Mouse (Mus musculus): ENCODE results near the gene Cd83. TPM values are rescaled to one million over a fixed set of nuclear protein-coding genes. Genes with fewer than 3 reads are reported as not detected.

The Cd83 gene
- polyA plus RNA-seq, 2 experiments, result 12.1 to 22.6 TPM

- no peak overlapping the region for H3K4me2 ChIP-seq (replicated peaks; ENCODE audit: low read depth, low read length, severe bottlenecking)
- H3K9ac ChIP-seq (ENCODE audit: low read depth, low read length, severe bottlenecking), result no peak overlapping the region
- no peak overlapping the region for H3K4me3 ChIP-seq (replicated peaks; ENCODE audit: low read length)
- no peaks in the 10 kb centered on the region for H3K9me3 ChIP-seq (ENCODE audit: control insufficient read depth, low read length)
- TF ChIP-seq POLR2A (IDR thresholded peaks at IDR 0.05; ENCODE audit: borderline replicate concordance, extremely low read depth, insufficient read depth, insufficient read length), result no peak
- no peaks in the 10 kb centered on the region for H3K27me3 ChIP-seq (ENCODE audit: control insufficient read depth, insufficient read depth, low read length)
- DNase-seq (ENCODE audit: low spot score) (no peak), ATAC-seq (ENCODE audit: low FRiP score, low read depth) (no peak)
- 58% methylated on average over 3 of the region's 3 CpGs for WGBS
- H3K36me3 ChIP-seq (ENCODE audit: control insufficient read depth, insufficient read depth, low read length), result peaks cover 6% of the 10 kb centered on the region
- peaks cover 4% of the 10 kb centered on the region for H3K4me1 ChIP-seq (ENCODE audit: control insufficient read depth, insufficient read depth, low read length)
- no peak overlapping the region for H3K27ac ChIP-seq (replicated peaks; ENCODE audit: low read depth, low read length)
These were observed 17.4 kb downstream of the Cd83 start for GRCm38 (mm10) chr13:43801961-43802360.

- H3K4me1 ChIP-seq (ENCODE audit: control insufficient read depth, insufficient read depth, low read length), result peaks cover 10% of the 10 kb centered on the region
- H3K9ac ChIP-seq (ENCODE audit: low read depth, low read length, severe bottlenecking), result no peak overlapping the region
- ATAC-seq (ENCODE audit: low FRiP score, low read depth) (no peak), DNase-seq (ENCODE audit: low spot score) (no peak)
- peaks cover 6% of the 10 kb centered on the region for H3K36me3 ChIP-seq (ENCODE audit: control insufficient read depth, insufficient read depth, low read length)
- no peak overlapping the region for H3K4me2 ChIP-seq (replicated peaks; ENCODE audit: low read depth, low read length, severe bottlenecking)
- H3K4me3 ChIP-seq (replicated peaks; ENCODE audit: low read length), result no peak overlapping the region
- no peak overlapping the region for H3K27ac ChIP-seq (replicated peaks; ENCODE audit: low read depth, low read length)
- TF ChIP-seq POLR2A (IDR thresholded peaks at IDR 0.05; ENCODE audit: borderline replicate concordance, extremely low read depth, insufficient read depth, insufficient read length), result no peak
- H3K27me3 ChIP-seq (ENCODE audit: control insufficient read depth, insufficient read depth, low read length), result no peaks in the 10 kb centered on the region
- 86% methylated on average over 8 of the region's 8 CpGs for WGBS
- H3K9me3 ChIP-seq (ENCODE audit: control insufficient read depth, low read length), result no peaks in the 10 kb centered on the region
These were observed 18.0 kb downstream of the Cd83 start for GRCm38 (mm10) chr13:43802361-43803137.

- Histone ChIP-seq H3K4me3 (replicated peaks; ENCODE audit: low read length) (no peak overlapping the region), H3K36me3 (ENCODE audit: control insufficient read depth, insufficient read depth, low read length) (peaks cover 4% of the 10 kb centered on the region), H3K27me3 (ENCODE audit: control insufficient read depth, insufficient read depth, low read length) (no peaks in the 10 kb centered on the region), H3K4me2 (replicated peaks; ENCODE audit: low read depth, low read length, severe bottlenecking) (no peak overlapping the region), H3K9me3 (ENCODE audit: control insufficient read depth, low read length) (no peaks in the 10 kb centered on the region), H3K4me1 (ENCODE audit: control insufficient read depth, insufficient read depth, low read length) (peaks cover 12% of the 10 kb centered on the region), H3K9ac (ENCODE audit: low read depth, low read length, severe bottlenecking) (no peak overlapping the region), H3K27ac (replicated peaks; ENCODE audit: low read depth, low read length) (no peak overlapping the region)
- no peak for TF ChIP-seq POLR2A (IDR thresholded peaks at IDR 0.05; ENCODE audit: borderline replicate concordance, extremely low read depth, insufficient read depth, insufficient read length)
- ATAC-seq (ENCODE audit: low FRiP score, low read depth), result no peak
- no peak for DNase-seq (ENCODE audit: low spot score)
- WGBS, result 91% methylated on average over 3 of the region's 3 CpGs
These were observed 20.1 kb downstream of the Cd83 start for GRCm38 (mm10) chr13:43804648-43805047.

- peaks cover 12% of the 10 kb centered on the region for H3K4me1 ChIP-seq (ENCODE audit: control insufficient read depth, insufficient read depth, low read length)
- no peak overlapping the region for H3K9ac ChIP-seq (ENCODE audit: low read depth, low read length, severe bottlenecking)
- no peak overlapping the region for H3K4me3 ChIP-seq (replicated peaks; ENCODE audit: low read length)
- 78% methylated on average over 5 of the region's 5 CpGs for WGBS
- DNase-seq (ENCODE audit: low spot score) (no peak), ATAC-seq (ENCODE audit: low FRiP score, low read depth) (no peak)
- H3K36me3 ChIP-seq (ENCODE audit: control insufficient read depth, insufficient read depth, low read length), result no peaks in the 10 kb centered on the region; the same call in 1 of the 2 replicates
- no peaks in the 10 kb centered on the region for H3K27me3 ChIP-seq (ENCODE audit: control insufficient read depth, insufficient read depth, low read length)
- H3K27ac ChIP-seq (replicated peaks; ENCODE audit: low read depth, low read length), result no peak overlapping the region
- no peak for TF ChIP-seq POLR2A (IDR thresholded peaks at IDR 0.05; ENCODE audit: borderline replicate concordance, extremely low read depth, insufficient read depth, insufficient read length)
- H3K4me2 ChIP-seq (replicated peaks; ENCODE audit: low read depth, low read length, severe bottlenecking), result no peak overlapping the region
- no peaks in the 10 kb centered on the region for H3K9me3 ChIP-seq (ENCODE audit: control insufficient read depth, low read length)
These were observed 20.7 kb downstream of the Cd83 start for GRCm38 (mm10) chr13:43805159-43805758.

- peak overlapping the region; percentile 40; the same call in 1 of the 2 replicates for H3K27ac ChIP-seq (replicated peaks; ENCODE audit: low read depth, low read length)
- no peaks in the 10 kb centered on the region for H3K9me3 ChIP-seq (ENCODE audit: control insufficient read depth, low read length)
- DNase-seq (ENCODE audit: low spot score) (no peak), ATAC-seq (ENCODE audit: low FRiP score, low read depth) (no peak)
- no peak overlapping the region for H3K4me3 ChIP-seq (replicated peaks; ENCODE audit: low read length)
- H3K27me3 ChIP-seq (ENCODE audit: control insufficient read depth, insufficient read depth, low read length), result no peaks in the 10 kb centered on the region
- H3K4me1 ChIP-seq (ENCODE audit: control insufficient read depth, insufficient read depth, low read length), result peaks cover 12% of the 10 kb centered on the region
- H3K4me2 ChIP-seq (replicated peaks; ENCODE audit: low read depth, low read length, severe bottlenecking), result no peak overlapping the region
- H3K9ac ChIP-seq (ENCODE audit: low read depth, low read length, severe bottlenecking), result no peak overlapping the region
- 60% methylated on average over 14 of the region's 14 CpGs for WGBS
- H3K36me3 ChIP-seq (ENCODE audit: control insufficient read depth, insufficient read depth, low read length), result no peaks in the 10 kb centered on the region; the same call in 1 of the 2 replicates
- no peak for TF ChIP-seq POLR2A (IDR thresholded peaks at IDR 0.05; ENCODE audit: borderline replicate concordance, extremely low read depth, insufficient read depth, insufficient read length)
These were observed 22.0 kb downstream of the Cd83 start for GRCm38 (mm10) chr13:43806371-43807271.

Data from limb, embryonic 14.5 days (tissue).